Mouse (Mus musculus) MEL (cell line): ENCODE results near the gene Oas1a.
"Not testable (repeated sequence)": the region's sequence is repeated elsewhere in the genome, so short reads cannot be mapped to it uniquely, and the experiment has no call there.

Experiments used
- CHD1 ChIP-seq: IDR thresholded peaks from 2 replicates; pipeline ENCODE4 v1.6.1; 2012; ENCODE audit warnings: low read depth, mild to moderate bottlenecking, inconsistent platforms, low read length, improper control_type of control experiment
- CTCF ChIP-seq, 3 experiments: IDR thresholded peaks in 2 of 3; conservative IDR thresholded peaks in 1 of 3; 2 replicates each; pipeline ENCODE4 v1.5.1; 2011 to 2012; ENCODE audit warnings: low read length in 3 of 3, low read depth in 2 of 3, mild to moderate bottlenecking in 2 of 3, improper control_type of control experiment in 1 of 3, inconsistent platforms in 1 of 3, mixed read lengths in 1 of 3, moderate library complexity in 1 of 3; ENCODE audit not compliant: control insufficient read depth in 1 of 3, insufficient read depth in 1 of 3, poor library complexity in 1 of 3, severe bottlenecking in 1 of 3
- MYC ChIP-seq: IDR thresholded peaks from 2 replicates; pipeline ENCODE4 v1.6.1; 2011; ENCODE audit warnings: low read depth, mild to moderate bottlenecking, low read length, improper control_type of control experiment, moderate library complexity
- POLR2A ChIP-seq, 2 experiments: IDR thresholded peaks; 2 replicates each; pipeline ENCODE4 v1.6.1; 2011 to 2012; ENCODE audit warnings: low read length in 2 of 2, mild to moderate bottlenecking in 2 of 2, control low read depth in 1 of 2, improper control_type of control experiment in 1 of 2, low read depth in 1 of 2, moderate library complexity in 1 of 2; ENCODE audit not compliant: control insufficient read depth in 1 of 2, insufficient read depth in 1 of 2, poor library complexity in 1 of 2
- POLR2AphosphoS5 ChIP-seq: IDR thresholded peaks from 2 replicates; pipeline ENCODE4 v1.6.1; 2012; ENCODE audit warnings: low read depth, borderline replicate concordance, mild to moderate bottlenecking, inconsistent platforms, low read length, moderate library complexity, mixed read lengths
- USF1 ChIP-seq: IDR thresholded peaks from 2 replicates; pipeline ENCODE4 v1.6.1; 2014; ENCODE audit warnings: low read depth, mild to moderate bottlenecking, inconsistent platforms, low read length, improper control_type of control experiment, moderate library complexity
- ZC3H11A ChIP-seq: IDR thresholded peaks from 2 replicates; pipeline ENCODE4 v1.6.1; 2012; ENCODE audit warnings: low read depth, mild to moderate bottlenecking, inconsistent platforms, low read length, improper control_type of control experiment

DNA sequence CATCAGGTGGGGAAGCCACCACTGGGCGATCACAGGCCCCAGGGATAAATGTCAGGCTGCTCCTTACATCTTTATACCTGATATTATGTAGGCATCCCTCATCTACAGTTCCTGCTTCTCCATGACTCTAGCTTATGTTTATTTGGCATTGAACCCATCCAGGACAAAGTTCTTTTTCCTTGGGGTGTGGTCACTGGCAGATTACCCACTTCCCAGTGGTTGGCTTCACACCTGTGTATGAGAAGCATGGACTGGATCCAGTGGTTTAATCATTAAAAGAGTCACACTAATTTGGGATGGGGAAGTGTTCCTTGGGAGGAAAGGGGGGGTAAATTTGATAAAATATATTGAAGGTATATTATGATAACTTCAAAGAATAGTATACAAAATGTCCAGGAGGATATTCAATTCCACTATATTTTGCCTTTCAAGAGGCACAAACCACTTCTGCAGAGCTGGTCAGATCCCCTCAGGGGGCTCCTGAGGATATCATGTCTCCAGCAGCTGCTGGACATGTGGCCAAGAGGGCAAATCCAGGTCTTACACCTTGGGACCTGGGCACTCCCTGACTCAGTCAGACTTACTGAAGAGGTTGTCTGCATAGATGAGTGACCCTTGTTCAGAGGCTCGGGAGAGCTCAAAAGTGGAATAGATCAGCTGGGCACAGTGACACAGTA lies 15.6 kb downstream of the Oas1a start:
- not testable (repeated sequence) for TF ChIP-seq POLR2A (IDR thresholded peaks at IDR 0.05; ENCODE audit: control insufficient read depth in 1 of 2, insufficient read depth in 1 of 2, low read depth in 1 of 2, low read length in 2 of 2, poor library complexity in 1 of 2); MYC; CTCF (IDR thresholded peaks at IDR 0.05 in 2 of 3, conservative IDR thresholded peaks at IDR 0.05 in 1 of 3; ENCODE audit: control insufficient read depth in 1 of 3, insufficient read depth in 1 of 3, low read depth in 2 of 3, low read length in 3 of 3, poor library complexity in 1 of 3, severe bottlenecking in 1 of 3); CHD1; POLR2AphosphoS5; ZC3H11A; USF1
